Mouse (Mus musculus) heart, adult 2 months (tissue): ENCODE data around the gene Slc8a2. TPM values are rescaled to one million over a fixed set of nuclear protein-coding genes. Genes with fewer than 3 reads are reported as not detected.

ENCODE experiments used
- DNase-seq, 2 experiments: peaks; one replicate each; pipeline ENCODE4 v3.0.0; 2021
- H3K27ac ChIP-seq: fragments of 200-600 bp; 2 replicates; pipeline ENCODE4 v1.8.1; 2022
- H3K27me3 ChIP-seq: fragments of 200-500 bp; 2 replicates; pipeline ENCODE4 v1.6.1; 2012; ENCODE audit warnings: mild to moderate bottlenecking, low read length, inconsistent platforms, mixed read lengths; ENCODE audit not compliant: control insufficient read depth, insufficient read depth
- H3K36me3 ChIP-seq: fragments of 200-500 bp; 2 replicates; pipeline ENCODE4 v1.6.1; 2012; ENCODE audit warnings: low read length, inconsistent platforms; ENCODE audit not compliant: control insufficient read depth, insufficient read depth
- H3K4me1 ChIP-seq: fragments of 200-500 bp; 2 replicates; pipeline ENCODE4 v1.6.1; 2011; ENCODE audit warnings: low read length; ENCODE audit not compliant: control insufficient read depth, insufficient read depth
- H3K4me3 ChIP-seq: fragments of 200-600 bp; 2 replicates; pipeline ENCODE4 v1.8.1; 2022
- H3K79me2 ChIP-seq: fragments of 200-500 bp; replicated peaks from 2 replicates; pipeline ENCODE4 v1.6.1; 2012; ENCODE audit warnings: mild to moderate bottlenecking, inconsistent platforms, low read length, moderate library complexity, mixed read lengths; ENCODE audit not compliant: control insufficient read depth, insufficient read depth
- H3K9ac ChIP-seq: fragments of 200-500 bp; 2 replicates; pipeline ENCODE4 v1.6.1; 2012; ENCODE audit warnings: low read depth, mild to moderate bottlenecking, control low read depth, inconsistent platforms, low read length, mixed read lengths
- CTCF ChIP-seq: fragments of 200-600 bp; IDR thresholded peaks from 2 replicates; pipeline ENCODE4 v1.8.1; 2022; ENCODE audit warnings: antibody characterized with exemption, mild to moderate bottlenecking, moderate library complexity
- EP300 ChIP-seq: fragments of 200-500 bp; IDR thresholded peaks from 2 replicates; pipeline ENCODE4 v1.6.1; 2011; ENCODE audit warnings: low read depth, low read length, control low read depth; ENCODE audit not compliant: insufficient read depth
- POLR2A ChIP-seq: fragments of 200-500 bp; IDR thresholded peaks from 2 replicates; pipeline ENCODE4 v1.6.1; 2011; ENCODE audit warnings: mild to moderate bottlenecking, low read depth, low read length, control low read depth; ENCODE audit not compliant: insufficient read depth
- WGBS: fragments of 180-500 bp; shearing (Covaris S2); methylation state at CpG from one replicate; pipeline ENCODE4 v1.1.7; 2018; 5-methylcytosine and 5-hydroxymethylcytosine counted together
- intact Hi-C: fragments of 180-260 bp; cut with DNase I; formaldehyde crosslinking; loops from one replicate; pipeline ENCODE4 v1.15.1; 2025
- polyA plus RNA-seq: library from polyadenylated mRNA; depleted of rRNA; stranded (reverse); fragments of >200 nt; gene quantifications from 2 replicates; pipeline ENCODE4 v1.2.3, GENCODE M21; 2012
- total RNA-seq, 2 experiments: library from RNA; stranded (reverse); gene quantifications; 2 replicates each; pipeline ENCODE4 v1.2.3; 2021

Gene Slc8a2
- total and polyA plus RNA-seq, 3 experiments: 0.50 to 0.96 (median 0.84) TPM

- no peak for TF ChIP-seq CTCF
- no peak for TF ChIP-seq POLR2A
- no peak for TF ChIP-seq EP300
- Histone ChIP-seq H3K27ac (no peak overlapping the region), H3K79me2 (no peaks in the 10 kb centered on the region), H3K4me1 (peaks cover 1% of the 10 kb centered on the region; the same call in 1 of the 2 replicates), H3K9ac (no peak overlapping the region), H3K36me3 (no peaks in the 10 kb centered on the region), H3K4me3 (no peak overlapping the region), H3K27me3 (peaks cover 3% of the 10 kb centered on the region)
- 62% methylated on average over 3 of the region's 3 CpGs for WGBS
- intact Hi-C loops: no loop called here
- no peak for DNase-seq
These were observed 31.1 kb downstream of the Slc8a2 start for GRCm38 (mm10) chr7:16160702-16161101.

DNA sequence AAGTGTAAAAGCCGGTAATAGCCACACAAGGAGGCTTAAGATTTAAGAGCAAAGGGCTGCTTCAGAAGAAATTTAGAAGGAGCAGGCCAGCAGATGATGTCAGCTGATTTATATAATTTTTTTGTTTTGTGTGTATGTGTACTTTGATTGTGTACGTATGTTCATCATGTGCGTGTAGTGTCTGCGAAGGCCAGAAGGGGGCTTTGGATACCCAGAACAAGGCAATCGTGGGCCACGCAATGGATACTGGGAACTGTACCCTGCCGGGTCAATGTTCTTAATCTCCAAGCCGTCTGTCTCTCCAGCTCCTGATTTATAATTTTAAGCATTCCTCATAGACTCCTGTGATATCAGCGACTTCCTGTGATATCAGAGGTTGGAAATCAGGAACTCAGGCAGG lies 31.7 kb downstream of the Slc8a2 start:
- intact Hi-C loops: no loop called here
- Histone ChIP-seq H3K79me2 (no peaks in the 10 kb centered on the region), H3K27ac (no peak overlapping the region), H3K27me3 (peaks cover 3% of the 10 kb centered on the region), H3K4me3 (no peak overlapping the region), H3K4me1 (peaks cover under 1% of the 10 kb centered on the region; the same call in 1 of the 2 replicates), H3K9ac (no peak overlapping the region), H3K36me3 (no peaks in the 10 kb centered on the region)
- 82% methylated on average over 9 of the region's 9 CpGs for WGBS
- TF ChIP-seq CTCF: no peak
- no peak for DNase-seq

DNA sequence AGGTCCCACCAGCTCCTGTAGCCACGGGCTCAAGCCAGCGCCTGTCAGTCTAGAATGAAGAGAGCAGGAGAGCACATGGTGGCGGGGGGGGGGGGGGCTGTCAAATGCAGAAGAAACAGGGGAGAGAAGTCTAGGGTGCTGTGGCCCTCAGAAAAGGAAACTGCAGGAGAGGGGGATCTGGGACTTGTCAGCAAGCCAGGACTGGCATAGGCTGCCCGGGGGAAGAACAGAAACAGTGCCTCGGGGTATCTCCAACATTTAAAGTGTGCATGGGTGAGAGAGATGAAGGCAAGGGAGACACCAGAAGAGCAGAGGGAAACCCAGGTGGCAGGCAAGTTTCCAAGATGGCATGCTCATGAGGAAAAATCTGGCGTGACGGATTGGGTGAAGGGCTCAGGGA lies 32.4 kb downstream of the Slc8a2 start:
- WGBS: 66% methylated on average over 7 of the region's 7 CpGs
- peaks cover 3% of the 10 kb centered on the region for H3K27me3 ChIP-seq
- no peak overlapping the region for H3K4me3 ChIP-seq
- no peak for TF ChIP-seq CTCF
- TF ChIP-seq EP300: no peak
- no peaks in the 10 kb centered on the region for H3K79me2 ChIP-seq
- no peak overlapping the region for H3K27ac ChIP-seq
- DNase-seq: no peak
- H3K4me1 ChIP-seq: no peaks in the 10 kb centered on the region
- H3K9ac ChIP-seq: no peak overlapping the region
- intact Hi-C loops: loop anchor here (2.0 kb wide), 1 partner anchor 19 kb away; no protein-coding TSS in a partner anchor
- no peaks in the 10 kb centered on the region for H3K36me3 ChIP-seq

DNA sequence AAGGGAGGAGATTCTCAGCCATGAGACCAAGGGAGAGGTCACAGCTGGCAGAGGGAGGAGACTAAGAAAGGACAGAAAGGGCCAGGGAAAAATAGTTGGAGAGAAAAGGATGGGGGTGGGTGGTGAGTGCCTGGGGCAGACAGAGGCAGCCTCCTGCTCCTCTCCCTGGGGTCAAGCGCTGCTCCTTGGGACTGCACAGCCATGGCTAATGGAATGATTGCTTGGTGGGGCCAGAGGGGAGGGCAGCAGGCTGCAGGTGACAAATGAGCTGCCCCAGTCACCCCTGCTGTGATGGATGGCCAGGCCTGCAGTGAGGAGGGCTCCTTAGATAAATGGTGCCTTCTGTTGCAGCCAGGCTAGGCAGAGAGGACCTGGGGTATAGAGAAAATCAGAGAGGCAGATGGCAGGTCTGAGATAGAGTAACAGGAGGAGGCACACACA lies 42.5 kb downstream of the Slc8a2 start:
- no peaks in the 10 kb centered on the region for H3K4me1 ChIP-seq
- H3K36me3 ChIP-seq: no peaks in the 10 kb centered on the region
- no peak for DNase-seq
- no peak overlapping the region for H3K27ac ChIP-seq
- TF ChIP-seq EP300: no peak
- H3K4me3 ChIP-seq: no peak overlapping the region
- intact Hi-C loops: no loop called here
- no peak overlapping the region for H3K9ac ChIP-seq
- 29% methylated on average over 1 of the region's 1 CpGs for WGBS
- peaks cover 2% of the 10 kb centered on the region; the same call in 1 of the 2 replicates for H3K27me3 ChIP-seq
- H3K79me2 ChIP-seq: no peaks in the 10 kb centered on the region

GRCm38 (mm10) chr7:16172586-16173140 lies 43.0 kb downstream of the Slc8a2 start:
- Histone ChIP-seq H3K4me3 (no peak overlapping the region), H3K9ac (no peak overlapping the region), H3K79me2 (no peaks in the 10 kb centered on the region), H3K27ac (no peak overlapping the region), H3K4me1 (no peaks in the 10 kb centered on the region), H3K27me3 (peaks cover 2% of the 10 kb centered on the region; the same call in 1 of the 2 replicates), H3K36me3 (no peaks in the 10 kb centered on the region)
- 39% methylated on average over 1 of the region's 1 CpGs for WGBS
- intact Hi-C loops: no loop called here
- TF ChIP-seq EP300 (no peak), CTCF (no peak), POLR2A (no peak)
- DNase-seq: no peak

DNA sequence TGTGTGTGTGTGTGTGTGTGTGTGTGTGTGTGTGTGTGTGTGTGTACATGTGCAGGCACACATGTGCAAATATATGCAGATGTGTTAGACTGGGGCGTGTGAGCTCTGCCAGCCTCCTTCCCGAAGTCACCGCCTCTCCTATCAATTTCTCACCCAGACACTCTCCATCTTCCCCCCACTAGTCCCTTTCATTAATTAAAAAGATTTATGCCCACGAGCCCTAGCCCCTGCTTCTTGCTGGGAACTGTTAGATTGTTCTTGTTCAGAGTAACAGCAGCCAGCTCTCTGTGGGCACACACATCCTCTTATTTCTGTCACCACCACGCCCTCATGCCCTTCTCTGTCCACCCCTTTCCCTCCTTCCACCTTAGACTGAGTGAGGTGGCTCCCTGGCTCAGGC lies 43.5 kb downstream of the Slc8a2 start:
- Histone ChIP-seq H3K9ac (no peak overlapping the region), H3K27ac (no peak overlapping the region), H3K79me2 (no peaks in the 10 kb centered on the region), H3K4me1 (no peaks in the 10 kb centered on the region), H3K27me3 (peaks cover 2% of the 10 kb centered on the region; the same call in 1 of the 2 replicates), H3K36me3 (no peaks in the 10 kb centered on the region), H3K4me3 (no peak overlapping the region)
- WGBS: 59% methylated on average over 5 of the region's 5 CpGs
- intact Hi-C loops: no loop called here
- TF ChIP-seq CTCF: no peak
- TF ChIP-seq EP300: no peak
- TF ChIP-seq POLR2A: no peak
- no peak for DNase-seq
